Mouse (Mus musculus): Measurements from ENCODE around the gene Tctex1d1. TPM values are rescaled to one million over a fixed set of nuclear protein-coding genes. Genes with fewer than 3 reads are reported as not detected.
A peak's percentile ranks its signal among the peaks of the same experiment; 100 is the strongest.

The Tctex1d1 gene
- not detected in 2 replicates for total RNA-seq (2015; ENCODE audit: low replicate concordance)
- total RNA-seq (2017; ENCODE audit: low replicate concordance): 1.1 TPM in 1 of 2 replicates, not detected in the other

DNA sequence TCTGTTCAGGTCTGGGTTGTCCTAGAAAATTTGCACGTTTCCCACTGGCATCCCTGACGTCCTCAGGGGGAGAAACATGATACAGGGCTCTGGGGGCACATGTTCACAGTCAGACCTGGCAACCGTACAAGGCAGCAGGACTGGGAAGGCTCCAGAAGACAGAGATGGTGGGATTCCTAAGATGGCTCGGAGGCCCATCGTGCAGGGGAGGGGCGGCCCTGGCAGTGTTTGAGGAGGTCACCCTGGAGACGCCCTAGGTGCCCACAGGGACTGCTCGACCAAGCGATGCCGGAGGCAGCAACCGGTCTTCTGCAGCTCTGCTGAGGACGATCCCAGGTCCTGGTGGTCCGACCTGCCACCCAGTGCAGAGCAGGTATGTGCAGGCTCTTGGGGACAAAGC is at the start of gene Tctex1d1:
Gene Tctex1d1, plus strand, starts transcription at position 167 of the 400 bp plus-strand sequence.
- ATAC-seq (replicated peaks; ENCODE audit: low FRiP score, poor library complexity, severe bottlenecking): no peak

DNA sequence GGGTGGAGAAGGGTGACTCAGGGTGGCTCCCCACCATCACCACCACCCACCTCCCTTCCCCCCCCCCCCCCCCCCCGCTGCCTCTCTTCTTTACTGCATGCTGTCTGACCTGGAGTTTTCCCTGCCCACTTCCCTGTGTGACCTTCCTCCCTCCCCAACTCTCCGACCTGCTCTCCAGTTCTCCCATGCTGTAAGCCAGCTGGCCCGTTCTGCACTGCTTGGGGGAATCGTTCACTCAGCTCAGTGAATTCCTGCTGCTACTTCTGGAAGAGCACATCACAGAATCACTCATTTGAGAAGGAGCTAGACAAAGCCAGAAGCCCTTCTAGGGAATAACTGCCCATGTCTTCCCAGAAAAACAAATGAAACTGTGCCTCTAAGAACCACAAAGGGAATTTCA is 48.9 kb upstream of the Tctex1d1 start:
- ATAC-seq (replicated peaks; ENCODE audit: low FRiP score, poor library complexity, severe bottlenecking): no peak

GRCm38 (mm10) chr4:102930679-102931078 is 47.7 kb upstream of the Tctex1d1 start:
- ATAC-seq (replicated peaks; ENCODE audit: low FRiP score, poor library complexity, severe bottlenecking): no peak

DNA sequence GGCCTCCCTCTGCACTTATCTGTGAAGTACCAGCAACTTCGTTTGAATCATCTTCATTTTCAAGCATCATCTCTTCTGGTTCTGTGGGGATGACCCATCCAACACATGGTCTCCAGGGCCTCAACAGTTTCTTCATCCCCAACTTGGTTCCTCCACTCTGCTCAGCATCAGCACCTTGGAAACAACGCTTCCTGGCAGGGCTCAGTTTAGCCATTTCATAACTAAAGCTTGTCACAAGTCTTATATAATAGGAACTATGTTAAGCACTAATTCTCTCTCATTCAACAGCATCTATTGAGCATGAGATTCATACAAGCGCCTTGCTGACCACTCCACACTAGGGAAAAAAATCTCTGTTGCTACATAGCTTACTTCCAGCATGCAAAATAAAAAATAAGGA is 38.1 kb upstream of the Tctex1d1 start:
- no peak for ATAC-seq (replicated peaks; ENCODE audit: low FRiP score, poor library complexity, severe bottlenecking)

DNA sequence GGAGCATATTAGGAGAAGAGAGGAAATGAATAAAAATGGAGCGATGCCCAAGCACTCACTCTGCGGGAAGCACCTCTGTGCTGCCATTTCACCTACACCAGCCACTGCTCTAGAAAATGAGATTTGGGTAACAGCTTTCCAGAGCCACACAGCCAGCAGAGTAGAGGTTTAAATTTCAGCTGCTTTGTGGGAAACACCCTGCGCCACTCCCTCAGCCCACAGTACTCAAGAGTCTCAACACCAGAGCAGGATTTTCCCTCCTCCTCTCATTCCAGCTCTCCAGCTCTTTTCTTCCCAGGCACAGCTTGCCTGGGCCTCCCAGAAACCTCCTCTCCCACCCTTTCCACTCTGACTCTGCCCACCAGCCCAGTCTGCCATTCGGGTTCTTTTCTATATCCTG is 37.7 kb upstream of the Tctex1d1 start:
- no peak for ATAC-seq (replicated peaks; ENCODE audit: low FRiP score, poor library complexity, severe bottlenecking)

- no peak for ATAC-seq (replicated peaks; ENCODE audit: low FRiP score, poor library complexity, severe bottlenecking)
Observed at GRCm38 (mm10) chr4:102944325-102944724, 34.1 kb upstream of the Tctex1d1 start.

- ATAC-seq (replicated peaks; ENCODE audit: low FRiP score, poor library complexity, severe bottlenecking): no peak
Observed at GRCm38 (mm10) chr4:102952476-102952875, 25.9 kb upstream of the Tctex1d1 start.

- ATAC-seq (replicated peaks; ENCODE audit: low FRiP score, poor library complexity, severe bottlenecking): no peak
Observed at GRCm38 (mm10) chr4:102955294-102955956, 23.0 kb upstream of the Tctex1d1 start.

DNA sequence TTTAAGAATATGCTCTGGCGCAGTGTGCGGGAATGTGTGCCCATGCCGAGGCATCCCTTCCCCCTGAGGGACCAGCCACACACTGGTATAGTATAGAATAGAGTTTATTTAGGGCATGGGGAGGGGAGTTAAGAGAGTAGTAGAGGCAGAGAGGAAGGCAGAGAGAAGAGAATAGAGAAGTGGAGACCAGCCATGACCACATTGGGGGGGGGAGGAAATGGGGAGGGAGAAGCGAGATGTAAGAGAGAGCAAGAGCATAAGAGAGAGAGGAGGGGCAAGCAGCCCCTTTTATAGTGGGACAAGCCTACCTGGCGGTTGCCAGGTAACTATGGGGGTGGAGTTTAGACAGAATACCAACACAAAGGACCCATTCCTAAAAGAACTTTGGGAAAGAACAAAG is 19.0 kb upstream of the Tctex1d1 start:
- no peak for ATAC-seq (replicated peaks; ENCODE audit: low FRiP score, poor library complexity, severe bottlenecking)

GRCm38 (mm10) chr4:102964174-102964573 is 14.2 kb upstream of the Tctex1d1 start:
- ATAC-seq (replicated peaks; ENCODE audit: low FRiP score, poor library complexity, severe bottlenecking): no peak

DNA sequence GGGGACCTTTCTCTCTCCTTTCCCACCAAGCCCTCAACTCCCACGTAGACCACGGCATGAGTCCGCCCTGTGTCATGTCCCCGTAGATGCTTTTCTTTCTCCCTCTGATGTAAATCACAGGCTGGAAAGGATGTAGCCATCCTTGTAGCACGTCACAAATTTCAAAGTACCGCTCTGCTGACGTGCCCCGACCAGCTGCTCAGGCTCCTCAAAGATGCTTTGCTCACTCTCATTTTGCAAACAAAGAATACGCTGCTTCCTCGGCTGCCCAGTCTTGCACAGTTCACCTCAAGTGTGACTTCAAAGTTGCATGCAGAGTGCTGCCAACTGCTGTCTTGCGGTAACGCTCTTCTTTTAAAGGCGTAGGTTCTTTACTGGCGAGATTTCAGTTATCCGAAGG is 10.6 kb upstream of the Tctex1d1 start:
- ATAC-seq (replicated peaks; ENCODE audit: low FRiP score, poor library complexity, severe bottlenecking): no peak

DNA sequence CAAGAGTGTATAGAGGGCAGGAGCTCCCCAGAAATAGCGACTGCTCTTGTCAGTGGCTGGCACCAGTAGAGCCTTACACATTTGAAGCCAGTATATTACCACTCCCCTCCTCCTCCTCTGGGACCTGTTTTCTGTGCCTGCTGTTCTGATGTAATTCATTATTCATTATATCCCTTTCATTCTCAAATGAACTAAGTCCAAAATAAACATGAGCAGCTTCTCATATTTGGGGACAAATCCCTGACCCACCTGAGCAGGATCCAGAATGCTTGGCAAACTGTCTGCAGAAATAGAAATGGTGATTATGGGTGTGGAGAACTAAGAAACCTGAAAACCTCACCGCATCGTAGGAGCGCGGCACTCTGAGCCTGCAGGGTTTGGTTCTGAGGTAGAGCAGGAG is 8.8 kb upstream of the Tctex1d1 start:
- ATAC-seq (replicated peaks; ENCODE audit: low FRiP score, poor library complexity, severe bottlenecking): no peak

DNA sequence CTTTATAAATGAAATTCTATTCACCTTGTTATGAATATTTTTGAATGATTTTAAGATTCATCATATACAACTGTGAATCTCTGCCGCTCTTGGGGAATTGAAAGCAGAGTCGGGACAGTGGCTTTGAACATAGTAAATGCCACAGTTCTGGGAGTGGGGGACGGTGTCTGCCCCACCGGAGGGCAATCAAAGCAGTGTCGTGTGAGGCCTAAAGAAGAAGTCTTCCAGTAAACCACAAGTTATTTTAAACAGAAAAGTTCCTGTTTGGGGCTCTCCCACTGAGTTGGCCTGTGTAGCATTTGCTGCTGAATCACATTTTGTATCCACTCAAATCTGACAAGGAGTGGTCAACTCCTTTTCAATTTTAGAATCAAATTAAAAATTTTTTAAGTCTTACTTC is 7.2 kb upstream of the Tctex1d1 start:
- no peak for ATAC-seq (replicated peaks; ENCODE audit: low FRiP score, poor library complexity, severe bottlenecking)

GRCm38 (mm10) chr4:102972071-102972470 is 6.3 kb upstream of the Tctex1d1 start:
- ATAC-seq (replicated peaks; ENCODE audit: low FRiP score, poor library complexity, severe bottlenecking): no peak

DNA sequence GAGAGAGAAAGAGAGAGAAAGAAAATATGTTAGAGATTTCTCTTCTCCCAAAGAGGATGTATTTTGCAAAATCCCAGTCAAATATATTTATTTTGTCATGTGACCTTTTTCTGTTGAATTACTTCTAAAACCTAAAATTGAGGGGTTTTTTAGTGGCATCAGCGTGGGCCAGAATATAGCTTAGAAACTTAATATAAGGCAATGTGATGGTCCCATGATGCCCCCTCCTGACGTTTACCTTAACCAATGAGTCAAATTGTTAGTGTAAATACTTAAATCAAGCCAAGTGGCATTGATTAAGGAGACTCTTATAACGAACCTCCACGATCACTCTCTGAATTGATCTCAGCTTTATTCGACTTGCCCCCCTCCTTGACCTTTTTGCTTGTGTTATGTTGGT is 4.2 kb upstream of the Tctex1d1 start:
- no peak for ATAC-seq (replicated peaks; ENCODE audit: low FRiP score, poor library complexity, severe bottlenecking)

DNA sequence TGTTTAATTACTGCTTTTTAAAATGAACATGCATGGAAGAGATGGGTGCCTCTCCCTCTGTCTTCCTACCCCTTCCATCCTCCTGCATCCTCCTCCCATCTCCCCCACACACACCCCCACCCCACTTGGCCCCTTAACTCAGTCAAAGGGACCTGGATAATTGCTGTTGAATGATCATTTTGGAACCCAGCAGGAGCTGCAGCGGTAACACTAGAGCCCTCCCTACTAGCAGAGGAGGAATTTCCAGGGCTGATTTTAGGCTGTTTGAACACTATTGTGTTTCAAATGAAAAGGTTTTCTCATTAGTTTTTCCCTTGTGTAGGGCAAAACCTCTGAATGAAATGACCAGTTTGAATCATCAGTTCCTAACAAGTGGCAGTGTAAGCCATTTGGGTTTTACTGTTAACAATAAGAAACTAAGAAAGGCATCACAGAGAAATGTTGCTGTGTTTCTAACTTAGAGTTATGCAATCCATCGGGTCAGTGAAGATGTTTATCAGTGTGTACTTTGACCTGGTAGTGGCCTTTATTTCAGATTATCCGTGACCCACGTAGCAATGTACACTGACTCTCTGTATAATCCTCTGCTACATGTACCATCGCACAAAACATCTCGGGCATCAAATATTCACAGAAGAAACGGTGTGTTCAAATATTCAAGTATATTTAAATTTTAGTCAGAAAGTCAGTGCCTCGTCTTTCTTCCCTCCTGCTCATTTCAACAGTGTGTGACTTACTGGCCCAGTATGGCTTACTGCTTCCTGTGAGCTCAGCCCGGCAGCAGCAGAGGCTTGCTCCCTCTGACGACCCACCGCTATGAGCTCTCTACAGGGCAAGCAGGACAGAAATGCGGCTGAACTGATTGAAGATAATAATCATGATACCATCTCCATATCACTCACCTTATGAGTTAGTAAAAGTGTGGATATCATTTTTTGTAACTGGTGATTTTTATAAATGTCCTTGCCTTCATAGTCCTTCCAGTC is 1.8 kb upstream of the Tctex1d1 start:
- no peak for ATAC-seq (replicated peaks; ENCODE audit: low FRiP score, poor library complexity, severe bottlenecking)

DNA sequence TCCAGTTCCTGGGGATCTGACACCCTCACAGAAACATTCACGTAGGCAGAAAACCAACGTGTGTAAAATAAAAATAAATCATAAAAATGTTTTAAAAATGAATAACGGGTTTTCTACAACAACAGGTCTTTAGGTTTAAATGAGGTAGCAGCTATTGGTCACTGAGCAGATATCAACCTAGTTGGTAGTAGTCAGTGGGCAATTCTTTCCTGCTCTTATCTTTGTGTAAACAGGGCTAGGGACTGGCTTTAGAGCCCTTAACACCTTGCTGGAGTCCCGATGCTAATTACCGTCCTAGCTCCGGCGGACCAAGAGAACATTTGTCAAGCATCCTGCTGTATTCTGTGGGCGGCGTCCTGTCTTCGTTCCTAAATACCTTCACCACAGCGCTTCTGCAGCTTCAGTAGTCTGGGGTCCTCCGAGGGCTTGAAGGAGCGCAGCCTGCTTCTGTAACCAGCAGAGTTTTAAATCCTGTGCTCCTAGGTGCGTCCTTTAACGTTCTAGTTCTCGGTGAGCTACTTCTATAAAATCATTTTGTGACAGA is 556 bp upstream of the Tctex1d1 start:
- no peak for ATAC-seq (replicated peaks; ENCODE audit: low FRiP score, poor library complexity, severe bottlenecking)

- no peak for ATAC-seq (replicated peaks; ENCODE audit: low FRiP score, poor library complexity, severe bottlenecking)
Observed at GRCm38 (mm10) chr4:102979385-102979784, 979 bp downstream of the Tctex1d1 start.

GRCm38 (mm10) chr4:102981709-102982108 is 3.3 kb downstream of the Tctex1d1 start:
- no peak for ATAC-seq (replicated peaks; ENCODE audit: low FRiP score, poor library complexity, severe bottlenecking)

DNA sequence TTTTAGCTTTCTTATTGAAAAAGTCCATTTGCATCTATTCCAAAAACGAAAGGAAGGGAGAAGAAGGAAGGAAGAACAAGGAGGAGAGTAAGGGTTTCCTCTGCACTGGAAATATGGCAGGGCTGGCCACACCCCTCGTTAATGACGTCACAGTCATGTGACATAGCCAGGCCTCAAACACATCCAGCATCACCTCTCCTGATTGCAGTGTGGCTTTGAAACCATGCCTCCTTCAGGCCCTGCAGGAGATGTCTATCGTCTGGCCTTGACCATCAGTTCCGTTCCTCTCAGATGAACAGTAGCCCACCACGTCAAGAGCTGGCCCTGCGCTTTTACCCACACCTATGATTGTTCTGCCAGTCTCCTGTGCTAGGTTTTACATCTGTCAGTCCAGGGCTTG is 7.8 kb downstream of the Tctex1d1 start:
- ATAC-seq (replicated peaks; ENCODE audit: low FRiP score, poor library complexity, severe bottlenecking): 0 out of 2 replicates have a peak, but pooled peaks have one; percentile 38

- peak; percentile 67; the same call in 1 of the 2 replicates for ATAC-seq (replicated peaks; ENCODE audit: low FRiP score, poor library complexity, severe bottlenecking)
Observed at GRCm38 (mm10) chr4:102986917-102987316, 8.5 kb downstream of the Tctex1d1 start.

All from erythroblast, adult 5-6 weeks (primary cell).